Mouse (Mus musculus) liver, embryonic 13.5 days (tissue): ENCODE data around the gene Sbno2. TPM values are rescaled to one million over a fixed set of nuclear protein-coding genes. Genes with fewer than 3 reads are reported as not detected.

Source experiments
- ATAC-seq: fragments of 200-750 bp; cut with Nextera tagmentation; 2 replicates; pipeline ENCODE4 v1.8.0; 2017; ENCODE audit warnings: low read depth, mild to moderate bottlenecking, moderate number of reproducible peaks, moderate library complexity
- DNase-seq: peaks from one replicate; pipeline ENCODE4 v3.0.0; 2022
- H3K27ac ChIP-seq: fragments of 300-500 bp; sonication (generic); 2 replicates; pipeline ENCODE4 v1.5.1; 2015; ENCODE audit warnings: moderate library complexity, mild to moderate bottlenecking, inconsistent platforms
- H3K27me3 ChIP-seq: fragments of 300-500 bp; sonication (generic); 2 replicates; pipeline ENCODE4 v1.6.1; 2015; ENCODE audit warnings: mild to moderate bottlenecking, inconsistent platforms
- H3K36me3 ChIP-seq: fragments of 300-500 bp; sonication (generic); 2 replicates; pipeline ENCODE4 v1.6.1; 2015; ENCODE audit warnings: mild to moderate bottlenecking, inconsistent platforms
- H3K4me1 ChIP-seq: fragments of 300-500 bp; sonication (generic); replicated peaks from 2 replicates; pipeline ENCODE4 v1.6.1; 2015; ENCODE audit warnings: inconsistent platforms
- H3K4me2 ChIP-seq: fragments of 300-500 bp; sonication (generic); 2 replicates; pipeline ENCODE4 v1.6.1; 2015; ENCODE audit warnings: inconsistent platforms, mild to moderate bottlenecking, moderate library complexity
- H3K4me3 ChIP-seq: fragments of 300-500 bp; sonication (generic); replicated peaks from 2 replicates; pipeline ENCODE4 v1.5.1; 2015; ENCODE audit warnings: mild to moderate bottlenecking, inconsistent platforms
- H3K9ac ChIP-seq: fragments of 300-500 bp; sonication (generic); 2 replicates; pipeline ENCODE4 v1.6.1; 2015; ENCODE audit warnings: mild to moderate bottlenecking, inconsistent platforms
- H3K9me3 ChIP-seq: fragments of 300-500 bp; sonication (generic); replicated peaks from 2 replicates; pipeline ENCODE4 v1.6.1; 2016; ENCODE audit warnings: inconsistent platforms
- WGBS: fragments of 180-500 bp; shearing (Covaris S2); methylation state at CpG from one replicate; pipeline ENCODE4 v1.1.7; 2015; ENCODE audit not compliant: insufficient replicate concordance; 5-methylcytosine and 5-hydroxymethylcytosine counted together
- polyA plus RNA-seq: library from polyadenylated mRNA; unstranded; fragments of >200 nt; fragmentation: Nextera tagmentation; extraction: Ambion mirVana; gene quantifications from 2 replicates; pipeline ENCODE4 v1.2.1, GENCODE M21; 2015

The Sbno2 gene
- polyA plus RNA-seq, 1 experiment from 2014 or later: 9.2 TPM

GRCm38 (mm10) chr10:80028521-80028846 is 76.9 kb downstream of the Sbno2 start:
- Histone ChIP-seq H3K4me1 (peaks cover 66% of the 10 kb centered on the region), H3K27ac (no peak overlapping the region), H3K4me3 (no peak overlapping the region), H3K9me3 (no peaks in the 10 kb centered on the region), H3K9ac (no peak overlapping the region), H3K36me3 (peaks cover 56% of the 10 kb centered on the region), H3K27me3 (no peaks in the 10 kb centered on the region), H3K4me2 (no peak overlapping the region)
- ATAC-seq (no peak), DNase-seq (no peak)
- 88% methylated on average over 13 of the region's 13 CpGs for WGBS

GRCm38 (mm10) chr10:80027681-80028520 is 77.5 kb downstream of the Sbno2 start:
- peaks cover 62% of the 10 kb centered on the region for H3K4me1 ChIP-seq
- H3K27me3 ChIP-seq: no peaks in the 10 kb centered on the region
- peaks cover 59% of the 10 kb centered on the region for H3K36me3 ChIP-seq
- H3K9ac ChIP-seq: no peak overlapping the region
- DNase-seq (peak; percentile 56), ATAC-seq (peak; percentile 62)
- 67% methylated on average over 20 of the region's 20 CpGs for WGBS
- H3K4me2 ChIP-seq: no peak overlapping the region
- no peak overlapping the region for H3K27ac ChIP-seq
- no peak overlapping the region for H3K4me3 ChIP-seq
- no peaks in the 10 kb centered on the region for H3K9me3 ChIP-seq

GRCm38 (mm10) chr10:80025889-80026288 is 79.5 kb downstream of the Sbno2 start:
- DNase-seq (peak; percentile 44), ATAC-seq (peak; percentile 22; the same call in 1 of the 2 replicates)
- WGBS: 62% methylated on average over 12 of the region's 12 CpGs
- H3K36me3 ChIP-seq: peaks cover 72% of the 10 kb centered on the region
- H3K4me1 ChIP-seq: peaks cover 49% of the 10 kb centered on the region
- H3K4me2 ChIP-seq: no peak overlapping the region
- H3K27me3 ChIP-seq: no peaks in the 10 kb centered on the region
- no peak overlapping the region for H3K4me3 ChIP-seq
- H3K9ac ChIP-seq: no peak overlapping the region
- H3K9me3 ChIP-seq: no peaks in the 10 kb centered on the region
- 0 out of 2 replicates have a peak overlapping the region, but pooled peaks have one; percentile 59 for H3K27ac ChIP-seq

GRCm38 (mm10) chr10:80025463-80025862 is 79.9 kb downstream of the Sbno2 start:
- no peak overlapping the region for H3K4me2 ChIP-seq
- peaks cover 53% of the 10 kb centered on the region for H3K4me1 ChIP-seq
- DNase-seq (no peak), ATAC-seq (peak; percentile 7; the same call in 1 of the 2 replicates)
- H3K4me3 ChIP-seq: no peak overlapping the region
- no peaks in the 10 kb centered on the region for H3K27me3 ChIP-seq
- H3K9me3 ChIP-seq: no peaks in the 10 kb centered on the region
- 0 out of 2 replicates have a peak overlapping the region, but pooled peaks have one; percentile 59 for H3K27ac ChIP-seq
- H3K9ac ChIP-seq: no peak overlapping the region
- WGBS: 70% methylated on average over 10 of the region's 10 CpGs
- H3K36me3 ChIP-seq: peaks cover 72% of the 10 kb centered on the region

- Histone ChIP-seq H3K9ac (no peak overlapping the region), H3K4me2 (no peak overlapping the region), H3K27ac (peak overlapping the region; percentile 59), H3K27me3 (no peaks in the 10 kb centered on the region), H3K9me3 (no peaks in the 10 kb centered on the region), H3K36me3 (peaks cover 70% of the 10 kb centered on the region), H3K4me1 (peaks cover 58% of the 10 kb centered on the region), H3K4me3 (no peak overlapping the region)
- WGBS: 36% methylated on average over 4 of the region's 4 CpGs
- DNase-seq: no peak
- no peak for ATAC-seq
Observed at GRCm38 (mm10) chr10:80025044-80025347, 80.4 kb downstream of the Sbno2 start.

GRCm38 (mm10) chr10:80024229-80025043 is 80.9 kb downstream of the Sbno2 start:
- H3K9ac ChIP-seq: 0 out of 2 replicates have a peak overlapping the region, but pooled peaks have one; percentile 23
- no peak for DNase-seq
- no peak overlapping the region for H3K4me3 ChIP-seq
- peak overlapping the region; percentile 59 for H3K27ac ChIP-seq
- H3K27me3 ChIP-seq: no peaks in the 10 kb centered on the region
- WGBS: 74% methylated on average over 15 of the region's 15 CpGs
- H3K36me3 ChIP-seq: peaks cover 68% of the 10 kb centered on the region
- H3K4me2 ChIP-seq: no peak overlapping the region
- H3K9me3 ChIP-seq: no peaks in the 10 kb centered on the region
- no peak for ATAC-seq
- H3K4me1 ChIP-seq: peaks cover 64% of the 10 kb centered on the region

- Histone ChIP-seq H3K9me3 (no peaks in the 10 kb centered on the region), H3K4me3 (no peak overlapping the region), H3K36me3 (peaks cover 64% of the 10 kb centered on the region), H3K9ac (no peak overlapping the region), H3K27me3 (no peaks in the 10 kb centered on the region), H3K4me1 (peaks cover 70% of the 10 kb centered on the region), H3K27ac (peak overlapping the region; percentile 59), H3K4me2 (no peak overlapping the region)
- DNase-seq (no peak), ATAC-seq (no peak)
- 71% methylated on average over 5 of the region's 5 CpGs for WGBS
Observed at GRCm38 (mm10) chr10:80023758-80024157, 81.6 kb downstream of the Sbno2 start.

- Histone ChIP-seq H3K4me2 (no peak overlapping the region), H3K27ac (no peak overlapping the region), H3K9me3 (no peaks in the 10 kb centered on the region), H3K36me3 (peaks cover 60% of the 10 kb centered on the region), H3K27me3 (no peaks in the 10 kb centered on the region), H3K9ac (no peak overlapping the region), H3K4me3 (no peak overlapping the region), H3K4me1 (peaks cover 67% of the 10 kb centered on the region)
- ATAC-seq: no peak
- DNase-seq: no peak
- WGBS: 80% methylated on average over 8 of the region's 8 CpGs
Observed at GRCm38 (mm10) chr10:80022806-80023205, 82.6 kb downstream of the Sbno2 start.

- 89% methylated on average over 12 of the region's 12 CpGs for WGBS
- H3K4me3 ChIP-seq: no peak overlapping the region
- H3K9me3 ChIP-seq: no peaks in the 10 kb centered on the region
Observed at GRCm38 (mm10) chr10:80022164-80022563, 83.2 kb downstream of the Sbno2 start.

GRCm38 (mm10) chr10:80021320-80021641 is 84.1 kb downstream of the Sbno2 start:
- H3K9ac ChIP-seq: no peak overlapping the region
- no peaks in the 10 kb centered on the region for H3K27me3 ChIP-seq
- H3K4me1 ChIP-seq: peaks cover 74% of the 10 kb centered on the region
- no peak overlapping the region for H3K4me2 ChIP-seq
- H3K9me3 ChIP-seq: no peaks in the 10 kb centered on the region
- 78% methylated on average over 13 of the region's 13 CpGs for WGBS
- no peak for DNase-seq
- H3K4me3 ChIP-seq: no peak overlapping the region
- ATAC-seq: no peak
- peaks cover 45% of the 10 kb centered on the region for H3K36me3 ChIP-seq
- H3K27ac ChIP-seq: no peak overlapping the region

More at GRCm38 (mm10) chr10:80022164-80022563, 83.2 kb downstream of the Sbno2 start:
- no peaks in the 10 kb centered on the region for H3K27me3 ChIP-seq
- H3K4me1 ChIP-seq: peaks cover 67% of the 10 kb centered on the region
- H3K27ac ChIP-seq: no peak overlapping the region
- DNase-seq (no peak), ATAC-seq (no peak)
- no peak overlapping the region for H3K4me2 ChIP-seq
- peaks cover 53% of the 10 kb centered on the region for H3K36me3 ChIP-seq
- no peak overlapping the region for H3K9ac ChIP-seq

- peaks cover 74% of the 10 kb centered on the region for H3K4me1 ChIP-seq
- no peak overlapping the region for H3K4me3 ChIP-seq
- no peaks in the 10 kb centered on the region for H3K9me3 ChIP-seq
- no peaks in the 10 kb centered on the region for H3K27me3 ChIP-seq
- no peak overlapping the region for H3K27ac ChIP-seq
- ATAC-seq: no peak
- no peak overlapping the region for H3K4me2 ChIP-seq
- DNase-seq: no peak
- 80% methylated on average over 18 of the region's 18 CpGs for WGBS
- H3K36me3 ChIP-seq: peaks cover 42% of the 10 kb centered on the region
- no peak overlapping the region for H3K9ac ChIP-seq
Observed at GRCm38 (mm10) chr10:80020603-80021319, 84.6 kb downstream of the Sbno2 start.
